In genomic region chr1:106395476-106395875, GRCm38 (mm10) we compare ENCODE assay signal across 9 mouse cellular contexts.
DNase-seq lines count a peak whose midpoint lies in the region; ATAC-seq and TF ChIP-seq lines count a peak whose summit lies in the region.
"Had no signal": no experiment of that assay in that cellular context is flagged by ENCODE, and none has a peak within 500 bp of the region (broad histone marks: within the 10 kb centered on the region; RNA-seq: fewer than 3 reads in every experiment).

No protein-coding gene starts in this region.

- peak; percentile 89 for ATAC-seq in CD4-positive, CD25-positive, alpha-beta regulatory T cell, adult 4 months
- ATAC-seq in embryonic facial prominence, embryonic 14.5 days (ENCODE audit: low read depth), result peak; percentile 68
- peak; percentile 59 for ATAC-seq in liver, postnatal 0 days
- peak; percentile 88 for ATAC-seq in neural tube, embryonic 14.5 days (ENCODE audit: low read depth)

- H3K4me3 ChIP-seq in embryonic facial prominence, embryonic 14.5 days (ENCODE audit: low read depth, low read length), result no peak overlapping the region
- H3K4me3 ChIP-seq in liver, postnatal 0 days (ENCODE audit: low read depth, low read length), result no peak overlapping the region
- H3K4me3 ChIP-seq in neural tube, embryonic 14.5 days (ENCODE audit: low read depth, low read length), result no peak overlapping the region
- H3K4me3 ChIP-seq: erythroblast, embryonic 14.5 days had no signal

- H3K4me1 ChIP-seq in embryonic facial prominence, embryonic 14.5 days (ENCODE audit: control insufficient read depth, insufficient read depth, low read length), result no peaks in the 10 kb centered on the region
- no peaks in the 10 kb centered on the region for H3K4me1 ChIP-seq in liver, postnatal 0 days (ENCODE audit: insufficient read depth)
- H3K4me1 ChIP-seq in neural tube, embryonic 14.5 days (ENCODE audit: control insufficient read depth, insufficient read depth, low read length), result no peaks in the 10 kb centered on the region

- WGBS in embryonic facial prominence, embryonic 14.5 days, result 5% methylated on average over 2 of the region's 2 CpGs
- WGBS in liver, postnatal 0 days (ENCODE audit: insufficient replicate concordance), result 9% methylated on average over 2 of the region's 2 CpGs
- 11% methylated on average over 2 of the region's 2 CpGs for WGBS in neural tube, embryonic 14.5 days

- H3K9me3 ChIP-seq in embryonic facial prominence, embryonic 14.5 days (ENCODE audit: control insufficient read depth, low read length), result no peaks in the 10 kb centered on the region
- no peaks in the 10 kb centered on the region for H3K9me3 ChIP-seq in liver, postnatal 0 days (ENCODE audit: low read length)
- H3K9me3 ChIP-seq in neural tube, embryonic 14.5 days (ENCODE audit: control insufficient read depth, low read length), result no peaks in the 10 kb centered on the region

- no peak overlapping the region for H3K27ac ChIP-seq in embryonic facial prominence, embryonic 14.5 days (replicated peaks; ENCODE audit: low read depth, low read length)
- H3K27ac ChIP-seq in liver, postnatal 0 days (ENCODE audit: low read depth), result no peak overlapping the region
- H3K27ac ChIP-seq in neural tube, embryonic 14.5 days (ENCODE audit: low read depth, low read length), result no peak overlapping the region

- no peak for TF ChIP-seq EP300 in liver, postnatal 0 days (IDR thresholded peaks at IDR 0.05; ENCODE audit: low read depth)

- peaks cover 32% of the 10 kb centered on the region for H3K36me3 ChIP-seq in embryonic facial prominence, embryonic 14.5 days (ENCODE audit: control insufficient read depth, insufficient read depth, low read length)
- H3K36me3 ChIP-seq in liver, postnatal 0 days (replicated peaks; ENCODE audit: insufficient read depth, low read length), result peaks cover 6% of the 10 kb centered on the region
- H3K36me3 ChIP-seq in neural tube, embryonic 14.5 days (ENCODE audit: control insufficient read depth, insufficient read depth, low read length), result peaks cover 9% of the 10 kb centered on the region; the same call in 1 of the 2 replicates

- H3K9ac ChIP-seq in embryonic facial prominence, embryonic 14.5 days (ENCODE audit: low read depth, low read length), result no peak overlapping the region
- H3K9ac ChIP-seq in liver, postnatal 0 days (replicated peaks), result no peak overlapping the region
- no peak overlapping the region for H3K9ac ChIP-seq in neural tube, embryonic 14.5 days (replicated peaks; ENCODE audit: low read depth, low read length)

- intact Hi-C loops in heart, postnatal 14 days (cut with DNase I), result loop anchor here (2.0 to 5.0 kb wide), 3 partner anchors 225 to 503 kb away; partner anchors contain the start of gene Phlpp1

- no peak overlapping the region for H3K4me2 ChIP-seq in embryonic facial prominence, embryonic 14.5 days (ENCODE audit: low read depth, low read length)
- no peak overlapping the region for H3K4me2 ChIP-seq in liver, postnatal 0 days (ENCODE audit: low read depth, low read length)
- no peak overlapping the region for H3K4me2 ChIP-seq in neural tube, embryonic 14.5 days (ENCODE audit: low read depth, low read length)

- DNase-seq in adrenal gland, postnatal 25 days, result peak; percentile 59
- DNase-seq in embryonic facial prominence, embryonic 14.5 days (ENCODE audit: low spot score), result peak; percentile 81
- peak; percentile 60 to 76 for DNase-seq in heart, postnatal 14 days
- DNase-seq in kidney, postnatal 25 days, result peak; percentile 70 to 76
- peak; percentile 58 for DNase-seq in liver, postnatal 0 days
- DNase-seq in testis, postnatal 10 days (ENCODE audit: low spot score), result peak; percentile 71

- TF ChIP-seq CTCF in liver, postnatal 0 days (IDR thresholded peaks at IDR 0.05; ENCODE audit: low read depth), result peak; percentile 80

- no peaks in the 10 kb centered on the region for H3K27me3 ChIP-seq in embryonic facial prominence, embryonic 14.5 days (replicated peaks; ENCODE audit: control insufficient read depth, insufficient read depth, low read length)
- no peaks in the 10 kb centered on the region for H3K27me3 ChIP-seq in liver, postnatal 0 days (ENCODE audit: insufficient read depth, low read length)
- H3K27me3 ChIP-seq in neural tube, embryonic 14.5 days (ENCODE audit: control insufficient read depth, insufficient read depth, low read length), result no peaks in the 10 kb centered on the region
